Mouse (Mus musculus): Measurements from ENCODE around the gene Wnt7a. TPM values are rescaled to one million over a fixed set of nuclear protein-coding genes. Genes with fewer than 3 reads are reported as not detected.

The Wnt7a gene
- total and polyA plus RNA-seq, 3 experiments: not detected

DNA sequence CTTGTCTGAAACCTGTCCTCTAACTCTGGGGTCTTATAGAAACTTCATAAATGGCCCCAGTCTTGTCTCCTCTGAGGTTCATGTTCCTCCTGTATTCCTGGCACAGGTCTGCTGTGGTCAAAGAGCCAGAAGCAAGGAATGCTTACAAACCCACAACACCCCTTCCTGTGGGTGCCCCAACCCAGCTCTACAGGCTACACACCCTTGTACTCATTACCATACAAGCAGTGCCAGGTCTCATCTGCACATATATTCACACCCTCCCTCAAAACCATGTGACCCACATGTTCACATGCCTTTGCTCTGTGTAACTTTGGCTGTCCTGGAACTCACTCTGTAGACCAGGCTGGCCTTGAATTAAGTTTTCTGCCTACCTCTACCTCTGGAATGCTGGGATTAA is 38.2 kb downstream of the Wnt7a start:
- TF ChIP-seq MEF2A (IDR thresholded peaks at IDR 0.05; ENCODE audit: extremely low read depth, insufficient replicate concordance, low read depth, low read length, poor library complexity, severe bottlenecking): no peak
- no peak for TF ChIP-seq SMC3 (IDR thresholded peaks at IDR 0.05; ENCODE audit: low read depth, low read length)
- TF ChIP-seq HCFC1 (IDR thresholded peaks at IDR 0.05; ENCODE audit: low read depth, low read length): no peak
- no peak for TF ChIP-seq TAL1 (IDR thresholded peaks at IDR 0.05; ENCODE audit: low read length)
- TF ChIP-seq TCF12 (IDR thresholded peaks at IDR 0.05; ENCODE audit: low read depth, low read length): no peak
- TF ChIP-seq BHLHE40 (IDR thresholded peaks at IDR 0.05; ENCODE audit: borderline replicate concordance, low read depth, low read length): no peak
- no peak for TF ChIP-seq MYC (IDR thresholded peaks at IDR 0.05; ENCODE audit: low read depth, low read length)
- no peak for TF ChIP-seq SIN3A (IDR thresholded peaks at IDR 0.05; ENCODE audit: low read length)
- TF ChIP-seq RCOR1 (IDR thresholded peaks at IDR 0.05; ENCODE audit: low read depth, low read length): no peak
- TF ChIP-seq ETS1 (IDR thresholded peaks at IDR 0.05; ENCODE audit: low read depth, low read length): no peak
- no peak for TF ChIP-seq E2F4 (IDR thresholded peaks at IDR 0.05; ENCODE audit: borderline replicate concordance, low read depth, low read length)
- no peak for TF ChIP-seq USF2 (IDR thresholded peaks at IDR 0.05; ENCODE audit: borderline replicate concordance in 1 of 2, insufficient read depth in 1 of 2, low read depth in 1 of 2, low read length in 2 of 2)
- TF ChIP-seq ZKSCAN1 (IDR thresholded peaks at IDR 0.05; ENCODE audit: low read depth, low read length): no peak
- no peaks in the 10 kb centered on the region for H3K4me1 ChIP-seq (ENCODE audit: control insufficient read depth in 1 of 2, insufficient read depth in 2 of 2, low read length in 2 of 2)
- DNase-seq (ENCODE audit: low read depth, low spot score): no peak
- no peak overlapping the region for H3K4me3 ChIP-seq (ENCODE audit: control insufficient read depth in 1 of 2, insufficient read depth in 1 of 2, low read depth in 2 of 2, low read length in 2 of 2)
- H3K9me3 ChIP-seq (replicated peaks; ENCODE audit: insufficient read depth, low read length): no peaks in the 10 kb centered on the region
- no peaks in the 10 kb centered on the region for H3K79me2 ChIP-seq (ENCODE audit: control insufficient read depth, insufficient read depth, low read length, poor library complexity)
- H3K27me3 ChIP-seq (ENCODE audit: control insufficient read depth in 1 of 2, insufficient read depth in 2 of 2, low read length in 2 of 2): peaks cover 0 to 7% of the 10 kb centered on the region in 2 experiments; a peak in 1 of 4 replicates
- H3K36me3 ChIP-seq (ENCODE audit: control insufficient read depth in 1 of 2, insufficient read depth in 2 of 2, low read length in 2 of 2): no peaks in the 10 kb centered on the region
- no peak overlapping the region for H3K27ac ChIP-seq (ENCODE audit: control insufficient read depth, low read depth, low read length)
- H3K9ac ChIP-seq (ENCODE audit: control insufficient read depth, low read depth, low read length, poor library complexity, severe bottlenecking): no peak overlapping the region

DNA sequence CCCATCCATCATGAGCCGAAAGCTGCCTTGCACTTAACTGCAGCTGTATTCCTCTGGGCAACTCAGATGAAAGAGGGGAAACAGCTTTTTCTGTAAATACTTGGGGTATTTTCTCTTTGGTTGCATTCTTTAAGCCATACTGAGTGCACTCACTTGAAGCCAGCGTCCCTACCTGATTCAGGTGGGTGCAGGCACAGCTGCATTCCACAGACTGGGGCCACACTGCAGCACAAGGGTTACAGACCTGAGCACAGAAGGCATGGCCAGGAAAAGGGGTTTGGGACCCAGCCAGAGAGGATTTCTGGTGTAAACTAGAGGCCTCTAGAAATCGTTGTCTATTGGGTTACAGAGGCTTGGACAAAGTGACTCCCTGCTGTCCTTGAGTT is 38.6 kb downstream of the Wnt7a start:
- Histone ChIP-seq H3K27ac (ENCODE audit: control insufficient read depth, low read depth, low read length) (no peak overlapping the region), H3K79me2 (ENCODE audit: control insufficient read depth, insufficient read depth, low read length, poor library complexity) (no peaks in the 10 kb centered on the region), H3K36me3 (ENCODE audit: control insufficient read depth in 1 of 2, insufficient read depth in 2 of 2, low read length in 2 of 2) (no peaks in the 10 kb centered on the region), H3K9ac (ENCODE audit: control insufficient read depth, low read depth, low read length, poor library complexity, severe bottlenecking) (no peak overlapping the region), H3K9me3 (replicated peaks; ENCODE audit: insufficient read depth, low read length) (no peaks in the 10 kb centered on the region), H3K4me3 (ENCODE audit: control insufficient read depth in 1 of 2, insufficient read depth in 1 of 2, low read depth in 2 of 2, low read length in 2 of 2) (no peak overlapping the region), H3K4me1 (ENCODE audit: control insufficient read depth in 1 of 2, insufficient read depth in 2 of 2, low read length in 2 of 2) (no peaks in the 10 kb centered on the region), H3K27me3 (ENCODE audit: control insufficient read depth in 1 of 2, insufficient read depth in 2 of 2, low read length in 2 of 2) (peaks cover 0 to 5% of the 10 kb centered on the region in 2 experiments; a peak in 1 of 4 replicates)
- TF ChIP-seq UBTF (IDR thresholded peaks at IDR 0.05; ENCODE audit: borderline replicate concordance, insufficient read depth, low read depth, low read length) (no peak), USF1 (IDR thresholded peaks at IDR 0.05; ENCODE audit: low read depth, low read length) (no peak), SMC3 (IDR thresholded peaks at IDR 0.05; ENCODE audit: low read depth, low read length) (no peak), MAZ (IDR thresholded peaks at IDR 0.05; ENCODE audit: low read depth, low read length) (no peak), BHLHE40 (IDR thresholded peaks at IDR 0.05; ENCODE audit: borderline replicate concordance, low read depth, low read length) (no peak), POLR2A (IDR thresholded peaks at IDR 0.05; ENCODE audit: control insufficient read depth in 1 of 2, insufficient read depth in 1 of 2, low read depth in 1 of 2, low read length in 2 of 2, poor library complexity in 1 of 2) (no peak), USF2 (IDR thresholded peaks at IDR 0.05; ENCODE audit: borderline replicate concordance in 1 of 2, insufficient read depth in 1 of 2, low read depth in 1 of 2, low read length in 2 of 2) (no peak), TAL1 (IDR thresholded peaks at IDR 0.05; ENCODE audit: low read length) (no peak), GABPA (IDR thresholded peaks at IDR 0.05; ENCODE audit: low read depth, low read length) (no peak)
- DNase-seq (ENCODE audit: low read depth, low spot score): no peak

Data from MEL (cell line).